Mouse (Mus musculus): ENCODE measurements at regions not wholly inside any gene's neighbourhood (a gene's known extent, or its start where the extent isn't known, plus 50 kb on each side); places are given as distances from the start of the nearest gene placed in this dataset.

- no peak for TF ChIP-seq CTCF (IDR thresholded peaks at IDR 0.05; ENCODE audit: borderline replicate concordance, insufficient read depth, low read length)
- TF ChIP-seq POLR2A (IDR thresholded peaks at IDR 0.05; ENCODE audit: low read depth, low read length) = no peak
These were observed 63.0 kb upstream of the Chd2 start for GRCm38 (mm10) chr7:73604597-73604996.
